ENCODE assay signal across 8 mouse cellular contexts in genomic region chr2:93439812-93440559, GRCm38 (mm10). TPM values are rescaled to one million over a fixed set of nuclear protein-coding genes. Genes with fewer than 3 reads are reported as not detected.
DNase-seq lines count a peak whose midpoint lies in the region; ATAC-seq lines count a peak whose summit lies in the region.

No protein-coding gene starts in this region.

- H3K4me3 ChIP-seq in forebrain, embryonic 12.5 days (replicated peaks) = no peak overlapping the region
- no peak overlapping the region for H3K4me3 ChIP-seq in kidney, embryonic 16.5 days (ENCODE audit: low read length)
- H3K4me3 ChIP-seq in midbrain, embryonic 14.5 days (replicated peaks; ENCODE audit: low read depth, low read length) = no peak overlapping the region

- whole genome bisulfite sequencing in forebrain, embryonic 12.5 days = 54% methylated on average over 12 of the region's 12 CpGs
- 47% methylated on average over 12 of the region's 12 CpGs for WGBS in kidney, embryonic 16.5 days
- WGBS in midbrain, embryonic 14.5 days = 54% methylated on average over 12 of the region's 12 CpGs

- H3K4me2 ChIP-seq in forebrain, embryonic 12.5 days = no peak overlapping the region
- no peak overlapping the region for H3K4me2 ChIP-seq in kidney, embryonic 16.5 days (replicated peaks; ENCODE audit: low read depth, low read length)
- H3K4me2 ChIP-seq in midbrain, embryonic 14.5 days (ENCODE audit: low read length) = no peak overlapping the region

- no peak for ATAC-seq in forebrain, embryonic 12.5 days (ENCODE audit: low FRiP score)
- ATAC-seq in kidney, embryonic 16.5 days (ENCODE audit: low FRiP score, low TSS enrichment) = peak; percentile 64
- no peak for ATAC-seq in midbrain, embryonic 14.5 days (ENCODE audit: low FRiP score, low TSS enrichment)

- peaks cover 10% of the 10 kb centered on the region for H3K4me1 ChIP-seq in forebrain, embryonic 12.5 days
- H3K4me1 ChIP-seq in kidney, embryonic 16.5 days (ENCODE audit: insufficient read depth, low read length) = peaks cover 49% of the 10 kb centered on the region
- peaks cover 9% of the 10 kb centered on the region for H3K4me1 ChIP-seq in midbrain, embryonic 14.5 days (ENCODE audit: control insufficient read depth, insufficient read depth, low read length)

- H3K27me3 ChIP-seq in forebrain, embryonic 12.5 days = no peaks in the 10 kb centered on the region
- H3K27me3 ChIP-seq in kidney, embryonic 16.5 days (ENCODE audit: insufficient read depth, low read length) = no peaks in the 10 kb centered on the region
- no peaks in the 10 kb centered on the region for H3K27me3 ChIP-seq in midbrain, embryonic 14.5 days (ENCODE audit: control insufficient read depth, insufficient read depth, low read length)

- H3K36me3 ChIP-seq in forebrain, embryonic 12.5 days (replicated peaks) = no peaks in the 10 kb centered on the region
- H3K36me3 ChIP-seq in kidney, embryonic 16.5 days (ENCODE audit: insufficient read depth, low read length) = no peaks in the 10 kb centered on the region
- H3K36me3 ChIP-seq in midbrain, embryonic 14.5 days (ENCODE audit: control insufficient read depth, insufficient read depth, low read length) = no peaks in the 10 kb centered on the region

- intact Hi-C loops in left cerebral cortex, postnatal 4 days (cut with DNase I) = no loop called here

- H3K9me3 ChIP-seq in forebrain, embryonic 12.5 days = no peaks in the 10 kb centered on the region
- H3K9me3 ChIP-seq in kidney, embryonic 16.5 days (ENCODE audit: low read length) = no peaks in the 10 kb centered on the region
- no peaks in the 10 kb centered on the region for H3K9me3 ChIP-seq in midbrain, embryonic 14.5 days (ENCODE audit: control insufficient read depth, low read length)

- H3K27ac ChIP-seq in forebrain, embryonic 12.5 days = peak overlapping the region; percentile 32; the same call in 1 of the 2 replicates
- peak overlapping the region; percentile 92 for H3K27ac ChIP-seq in kidney, embryonic 16.5 days (ENCODE audit: low read length)
- H3K27ac ChIP-seq in midbrain, embryonic 14.5 days (replicated peaks; ENCODE audit: low read depth, low read length) = no peak overlapping the region

- no peak overlapping the region for H3K9ac ChIP-seq in forebrain, embryonic 12.5 days
- peak overlapping the region; percentile 2; the same call in 1 of the 2 replicates for H3K9ac ChIP-seq in kidney, embryonic 16.5 days (replicated peaks; ENCODE audit: low read length)
- no peak overlapping the region for H3K9ac ChIP-seq in midbrain, embryonic 14.5 days (replicated peaks; ENCODE audit: low read length)

- peak; percentile 74 for DNase-seq in left cerebral cortex, postnatal 4 days
- no peak for DNase-seq in left cerebral cortex, adult 11 months (ENCODE audit: low spot score)
- peak; percentile 67 for DNase-seq in midbrain, embryonic 14.5 days
- no peak for DNase-seq in layer of hippocampus, postnatal 14 days (ENCODE audit: low spot score in 2 of 2)
- no peak for DNase-seq in embryo, embryonic 10 days (ENCODE audit: low spot score)
- no peak for DNase-seq in layer of hippocampus, postnatal 25 days (ENCODE audit: extremely low spot score in 1 of 2, low spot score in 1 of 2)

RNA-seq across cellular contexts. Expression of gene Cd82, which starts 23.0 kb away (rescaled TPM):
- total RNA-seq in left cerebral cortex, postnatal 4 days (2021) = 10 to 100 TPM; 15.4 to 17.4 TPM
- polyA plus RNA-seq in forebrain, embryonic 12.5 days (2016; fragmentation: Nextera tagmentation; extraction: Ambion mirVana) = 9.1 and 10.6 TPM in 2 replicates
- polyA plus RNA-seq in kidney, embryonic 16.5 days (2015; fragmentation: Nextera tagmentation; extraction: Ambion mirVana) = 64.1 and 71.8 TPM in 2 replicates
- polyA plus RNA-seq in midbrain, embryonic 14.5 days (2014; fragmentation: Nextera tagmentation; extraction: Ambion mirVana) = 12.6 and 14.1 TPM in 2 replicates
- total RNA-seq in layer of hippocampus, postnatal 14 days (2021) = 10 to 100 TPM; 11.2 to 15.2 TPM
- 10 to 100 TPM; 22.0 to 23.8 TPM for total RNA-seq in layer of hippocampus, postnatal 25 days (2021)

Comparison
In these comparisons a context has a peak if more than half of its experiments do, and no peak if none do; other contexts are left out.
1. DNase-seq: peak in left cerebral cortex, postnatal 4 days (single experiment) and midbrain, embryonic 14.5 days (single experiment); none in left cerebral cortex, adult 11 months (single experiment), layer of hippocampus, postnatal 14 days (0 of 2), embryo, embryonic 10 days (single experiment) and layer of hippocampus, postnatal 25 days (0 of 2).